Mouse (Mus musculus) CH12.LX (cell line): ENCODE results near the gene Rnf144b. TPM values are rescaled to one million over a fixed set of nuclear protein-coding genes. Genes with fewer than 3 reads are reported as not detected.

Source experiments
- DNase-seq: peaks from one replicate; pipeline ENCODE4 v3.0.0-alpha.2; 2013; ENCODE audit errors: extremely low read depth
- H3K27ac ChIP-seq: 2 replicates; pipeline ENCODE4 v1.5.1; 2012; ENCODE audit warnings: low read depth, mild to moderate bottlenecking, control low read depth, moderate library complexity; ENCODE audit not compliant: insufficient read depth
- H3K27me3 ChIP-seq: replicated peaks from 2 replicates; pipeline ENCODE3; 2012; ENCODE audit warnings: inconsistent platforms
- H3K36me3 ChIP-seq, 2 experiments: replicated peaks in 1 of 2; 2 replicates each; pipeline versions ENCODE3 to v1.6.1; 2012; ENCODE audit warnings: inconsistent platforms in 1 of 2, low read length in 1 of 2, mild to moderate bottlenecking in 1 of 2, mixed read lengths in 1 of 2, moderate library complexity in 1 of 2; ENCODE audit not compliant: control insufficient read depth in 1 of 2, insufficient read depth in 1 of 2
- H3K4me1 ChIP-seq, 2 experiments: 2 replicates each; pipeline ENCODE4 v1.6.1; 2012; ENCODE audit warnings: inconsistent platforms in 1 of 2, moderate library complexity in 1 of 2; ENCODE audit not compliant: insufficient read depth in 2 of 2, control insufficient read depth in 1 of 2
- H3K4me2 ChIP-seq: 2 replicates; pipeline ENCODE4 v1.6.1; 2012; ENCODE audit warnings: low read depth, mild to moderate bottlenecking, control low read depth; ENCODE audit not compliant: poor library complexity, insufficient read depth, severe bottlenecking
- H3K4me3 ChIP-seq, 3 experiments: fragments of 150-350 bp in 1 of 3; sonication (generic) in 1 of 3; replicated peaks in 1 of 3; 2 replicates each; pipeline versions ENCODE3 to v1.5.1; 2011 to 2012; ENCODE audit warnings: low read depth in 2 of 3, low read length in 2 of 3, mild to moderate bottlenecking in 2 of 3, moderate library complexity in 2 of 3, control low read depth in 1 of 3, improper control_type of control experiment in 1 of 3, inconsistent platforms in 1 of 3, mixed read lengths in 1 of 3; ENCODE audit not compliant: poor library complexity in 1 of 3
- H3K79me2 ChIP-seq: replicated peaks from 2 replicates; pipeline ENCODE4 v1.6.1; 2012; ENCODE audit warnings: mild to moderate bottlenecking, moderate library complexity; ENCODE audit not compliant: control insufficient read depth, poor library complexity, insufficient read depth, severe bottlenecking; ENCODE audit errors: extremely low read depth
- H3K9ac ChIP-seq: 2 replicates; pipeline ENCODE4 v1.6.1; 2012; ENCODE audit warnings: low read depth, mild to moderate bottlenecking, control low read depth, moderate library complexity; ENCODE audit not compliant: insufficient read depth
- H3K9me3 ChIP-seq: replicated peaks from 2 replicates; pipeline ENCODE3; 2012; ENCODE audit warnings: low read length, inconsistent platforms, mixed read lengths
- BHLHE40 ChIP-seq: IDR thresholded peaks from 2 replicates; pipeline ENCODE4 v1.6.1; 2011; ENCODE audit warnings: mild to moderate bottlenecking, low read depth, low read length, improper control_type of control experiment
- CHD1 ChIP-seq: IDR thresholded peaks from 2 replicates; pipeline ENCODE4 v1.6.1; 2012; ENCODE audit warnings: low read depth, low read length, improper control_type of control experiment, inconsistent platforms
- CTCF ChIP-seq, 2 experiments: IDR thresholded peaks in 1 of 2; conservative IDR thresholded peaks in 1 of 2; 2 replicates each; pipeline ENCODE4 v1.5.1; 2011 to 2012; ENCODE audit warnings: low read depth in 2 of 2, low read length in 2 of 2, improper control_type of control experiment in 1 of 2, inconsistent platforms in 1 of 2, mild to moderate bottlenecking in 1 of 2, moderate library complexity in 1 of 2
- ELF1 ChIP-seq: IDR thresholded peaks from 2 replicates; pipeline ENCODE4 v1.6.1; 2014; ENCODE audit warnings: low read depth, mild to moderate bottlenecking, inconsistent platforms, low read length, improper control_type of control experiment
- IRF4 ChIP-seq: IDR thresholded peaks from 2 replicates; pipeline ENCODE4 v1.6.1; 2014; ENCODE audit warnings: low read depth, mild to moderate bottlenecking, inconsistent platforms, low read length, improper control_type of control experiment
- JUN ChIP-seq: IDR thresholded peaks from 2 replicates; pipeline ENCODE4 v1.6.1; 2011; ENCODE audit warnings: low read depth, mild to moderate bottlenecking, low read length, improper control_type of control experiment, moderate library complexity; ENCODE audit not compliant: insufficient read depth
- JUND ChIP-seq: conservative IDR thresholded peaks from 2 replicates; pipeline ENCODE4 v1.6.1; 2011; ENCODE audit warnings: low read depth, low read length, improper control_type of control experiment
- KAT2A ChIP-seq: IDR thresholded peaks from 2 replicates; pipeline ENCODE4 v1.6.1; 2012; ENCODE audit warnings: low read length, improper control_type of control experiment, inconsistent platforms; ENCODE audit not compliant: insufficient replicate concordance
- MAFK ChIP-seq: IDR thresholded peaks from 2 replicates; pipeline ENCODE4 v1.6.1; 2011; ENCODE audit warnings: low read length, improper control_type of control experiment; ENCODE audit not compliant: insufficient replicate concordance
- MAZ ChIP-seq: IDR thresholded peaks from 2 replicates; pipeline ENCODE4 v1.6.1; 2012; ENCODE audit warnings: low read depth, mild to moderate bottlenecking, inconsistent platforms, low read length, improper control_type of control experiment, moderate library complexity
- MEF2A ChIP-seq: IDR thresholded peaks from 2 replicates; pipeline ENCODE4 v1.6.1; 2014; ENCODE audit warnings: low read depth, mild to moderate bottlenecking, inconsistent platforms, low read length, improper control_type of control experiment, borderline replicate concordance
- NRF1 ChIP-seq: IDR thresholded peaks from 2 replicates; pipeline ENCODE4 v1.6.1; 2014; ENCODE audit warnings: low read depth, mild to moderate bottlenecking, inconsistent platforms, low read length, improper control_type of control experiment, moderate library complexity
- RCOR1 ChIP-seq: conservative IDR thresholded peaks from 2 replicates; pipeline ENCODE4 v1.6.1; 2012; ENCODE audit warnings: low read depth, mild to moderate bottlenecking, inconsistent platforms, low read length, improper control_type of control experiment
- TBP ChIP-seq: conservative IDR thresholded peaks from 2 replicates; pipeline ENCODE4 v1.6.1; 2011; ENCODE audit warnings: low read depth, low read length, improper control_type of control experiment
- UBTF ChIP-seq: IDR thresholded peaks from 2 replicates; pipeline ENCODE4 v1.6.1; 2012; ENCODE audit warnings: low read depth, mild to moderate bottlenecking, inconsistent platforms, low read length, improper control_type of control experiment, moderate library complexity
- USF1 ChIP-seq: IDR thresholded peaks from 2 replicates; pipeline ENCODE4 v1.6.1; 2014; ENCODE audit warnings: low read depth, mild to moderate bottlenecking, inconsistent platforms, low read length, improper control_type of control experiment
- USF2 ChIP-seq: conservative IDR thresholded peaks from 2 replicates; pipeline ENCODE4 v1.6.1; 2011; ENCODE audit warnings: low read depth, low read length, improper control_type of control experiment
- ZKSCAN1 ChIP-seq: IDR thresholded peaks from 2 replicates; pipeline ENCODE4 v1.6.1; 2012; ENCODE audit warnings: low read depth, inconsistent platforms, low read length, improper control_type of control experiment, borderline replicate concordance
- ZNF384 ChIP-seq: IDR thresholded peaks from 2 replicates; pipeline ENCODE4 v1.6.1; 2012; ENCODE audit warnings: low read depth, low read length, improper control_type of control experiment, inconsistent platforms
- dilution Hi-C: fragments of 300-500 bp; cut with MboI; formaldehyde crosslinking; loops from 2 replicates; pipeline ENCODE4 v1.14.3; 2020; ENCODE audit warnings: low sequenced_read_pairs; ENCODE audit not compliant: extremely low pct_unique_long_range_greater_than_20kb, extremely low pct_ligation_motif_present
- in situ Hi-C: fragments of 300-500 bp; cut with MboI; formaldehyde crosslinking; loops from 3 replicates; pipeline ENCODE4 v1.14.3; 2019; ENCODE audit warnings: low sequenced_read_pairs, low pct_ligation_motif_present, low pct_unique_long_range_greater_than_20kb, mixed read lengths
- polyA plus RNA-seq: library from polyadenylated mRNA; unstranded; fragments of >175 nt; gene quantifications from 2 replicates; pipeline ENCODE4 v1.2.1, GENCODE M21; 2012; ENCODE audit warnings: low read depth; ENCODE audit not compliant: insufficient read length
- total RNA-seq, 2 experiments: library from RNA; depleted of rRNA; stranded (reverse); fragments of 300-350 nt in 1 of 2; fragments of >200 nt in 1 of 2; gene quantifications; 2 replicates each; pipeline ENCODE4 v1.2.3; 2012 to 2014

Gene Rnf144b
- total and polyA plus RNA-seq, 3 experiments = not detected

DNA sequence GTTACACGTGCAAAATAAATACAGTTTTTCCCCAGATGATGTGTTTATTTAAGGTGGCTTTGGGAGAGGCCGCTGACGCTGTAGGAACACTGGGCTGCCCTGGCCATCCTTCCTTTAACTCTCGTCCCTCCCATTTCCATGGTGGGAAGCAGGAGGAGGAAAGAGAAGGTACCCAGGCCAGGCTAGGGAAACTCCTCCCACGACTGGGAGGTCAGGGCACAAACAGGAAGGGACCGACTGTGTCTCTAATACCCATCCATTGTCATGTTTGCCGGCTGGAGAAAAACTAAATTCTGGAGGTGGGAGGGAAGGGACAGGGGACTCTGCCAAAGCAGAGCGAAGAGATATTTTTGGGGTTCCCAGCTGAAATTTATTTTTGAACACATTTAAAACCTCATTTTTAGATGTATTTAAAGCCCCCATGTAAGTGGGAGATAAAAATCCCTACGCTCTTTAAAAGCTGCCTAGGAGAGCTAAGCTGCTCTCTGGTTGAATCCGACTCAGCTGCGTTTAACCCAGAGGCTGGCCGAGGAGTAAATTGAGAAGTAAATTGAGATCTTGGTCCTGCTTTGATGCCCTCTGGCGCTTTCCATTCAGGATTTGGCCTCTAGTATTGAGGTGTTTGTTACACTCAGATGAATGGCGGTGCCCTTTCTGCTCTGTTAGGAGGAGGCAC is 102.3 kb downstream of the Rnf144b start:
- TF ChIP-seq CHD1 = no peak

DNA sequence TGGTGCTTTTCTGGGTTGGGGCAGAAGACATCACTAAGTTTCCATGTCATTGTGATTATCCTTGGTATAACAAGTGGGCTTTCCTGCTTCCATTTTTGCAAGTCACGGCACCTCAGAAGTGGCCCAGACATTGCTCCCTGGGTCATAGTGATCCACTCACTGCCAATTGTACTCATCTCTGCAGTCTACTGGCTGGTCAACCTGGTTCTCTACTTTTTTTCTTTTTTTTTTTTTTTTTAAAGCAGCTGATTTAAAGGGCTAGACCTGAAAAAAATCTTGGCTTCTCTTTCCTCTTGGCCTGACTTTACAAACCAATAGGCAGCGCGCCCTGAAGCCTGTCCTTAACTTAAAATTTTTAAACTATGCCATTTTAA is 102.9 kb downstream of the Rnf144b start:
- Histone ChIP-seq H3K36me3 (no peaks in the 10 kb centered on the region), H3K4me2 (no peak overlapping the region), H3K4me1 (no peaks in the 10 kb centered on the region), H3K4me3 (no peak overlapping the region), H3K9me3 (no peaks in the 10 kb centered on the region), H3K27me3 (no peaks in the 10 kb centered on the region), H3K79me2 (no peaks in the 10 kb centered on the region), H3K9ac (no peak overlapping the region), H3K27ac (no peak overlapping the region)
- in situ Hi-C loops = no loop called here
- no peak for DNase-seq
- TF ChIP-seq TBP (no peak), MAZ (no peak), MAFK (no peak)
- dilution Hi-C loops = no loop called here

More for the DNA sequence above, 102.3 kb downstream of the Rnf144b start:
- in situ Hi-C loops = no loop called here
- DNase-seq = no peak
- no peaks in the 10 kb centered on the region for H3K9me3 ChIP-seq
- no peak overlapping the region for H3K9ac ChIP-seq
- no peaks in the 10 kb centered on the region for H3K36me3 ChIP-seq
- no peak overlapping the region for H3K4me3 ChIP-seq
- H3K79me2 ChIP-seq = no peaks in the 10 kb centered on the region
- dilution Hi-C loops = no loop called here
- H3K4me1 ChIP-seq = no peaks in the 10 kb centered on the region
- no peak overlapping the region for H3K27ac ChIP-seq
- H3K4me2 ChIP-seq = no peak overlapping the region
- no peaks in the 10 kb centered on the region for H3K27me3 ChIP-seq

DNA sequence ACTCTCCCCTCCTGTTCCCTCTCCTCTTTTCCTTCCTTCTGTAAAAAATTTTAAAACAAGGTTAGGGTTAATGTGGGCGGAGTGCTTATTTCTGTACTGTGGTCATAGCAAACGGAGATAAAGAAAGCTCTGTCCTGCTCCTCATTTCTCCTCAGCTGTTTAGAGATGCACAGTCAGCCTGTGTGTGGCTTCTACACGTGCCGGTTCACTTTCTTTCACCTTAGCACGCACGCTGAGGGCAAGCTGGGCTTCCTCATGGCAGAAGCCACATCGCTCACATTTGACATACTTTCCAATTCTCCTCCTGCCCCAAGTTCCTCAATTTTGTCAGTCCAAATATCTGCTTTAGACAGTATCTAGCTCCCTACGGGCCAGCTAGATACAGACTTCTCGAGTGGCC is 103.3 kb downstream of the Rnf144b start:
- Histone ChIP-seq H3K27ac (no peak overlapping the region), H3K27me3 (no peaks in the 10 kb centered on the region), H3K9ac (no peak overlapping the region), H3K4me1 (no peaks in the 10 kb centered on the region), H3K9me3 (no peaks in the 10 kb centered on the region), H3K79me2 (no peaks in the 10 kb centered on the region), H3K4me2 (no peak overlapping the region), H3K4me3 (no peak overlapping the region), H3K36me3 (no peaks in the 10 kb centered on the region)
- in situ Hi-C loops (no loop called here), dilution Hi-C loops (no loop called here)
- no peak for TF ChIP-seq MEF2A
- TF ChIP-seq ZKSCAN1 = no peak
- no peak for TF ChIP-seq RCOR1
- no peak for TF ChIP-seq USF1
- no peak for TF ChIP-seq IRF4
- TF ChIP-seq NRF1 = no peak
- TF ChIP-seq CTCF (conservative IDR thresholded peaks at IDR 0.05 in 1 of 2, IDR thresholded peaks at IDR 0.05 in 1 of 2; ENCODE audit: low read depth in 2 of 2, low read length in 2 of 2) = no peak
- no peak for TF ChIP-seq MAZ
- TF ChIP-seq KAT2A = no peak
- TF ChIP-seq BHLHE40 = no peak
- TF ChIP-seq ELF1 = no peak
- no peak for TF ChIP-seq UBTF
- no peak for TF ChIP-seq JUN
- TF ChIP-seq CHD1 = no peak
- no peak for TF ChIP-seq JUND
- no peak for TF ChIP-seq USF2
- no peak for TF ChIP-seq MAFK
- TF ChIP-seq ZNF384 = no peak
- no peak for DNase-seq
